Mouse (Mus musculus) liver, adult 2 months (tissue): ENCODE measurements around the gene Ube2v1.

Experiments used
- CTCF ChIP-seq: fragments of 200-500 bp; IDR thresholded peaks from 2 replicates; pipeline ENCODE4 v1.5.1; 2011; ENCODE audit warnings: low read depth, low read length, control low read depth
- POLR2A ChIP-seq: fragments of 200-500 bp; IDR thresholded peaks from 2 replicates; pipeline ENCODE4 v1.6.1; 2011; ENCODE audit warnings: low read length, control low read depth; ENCODE audit not compliant: insufficient read depth; ENCODE audit errors: extremely low read depth

DNA sequence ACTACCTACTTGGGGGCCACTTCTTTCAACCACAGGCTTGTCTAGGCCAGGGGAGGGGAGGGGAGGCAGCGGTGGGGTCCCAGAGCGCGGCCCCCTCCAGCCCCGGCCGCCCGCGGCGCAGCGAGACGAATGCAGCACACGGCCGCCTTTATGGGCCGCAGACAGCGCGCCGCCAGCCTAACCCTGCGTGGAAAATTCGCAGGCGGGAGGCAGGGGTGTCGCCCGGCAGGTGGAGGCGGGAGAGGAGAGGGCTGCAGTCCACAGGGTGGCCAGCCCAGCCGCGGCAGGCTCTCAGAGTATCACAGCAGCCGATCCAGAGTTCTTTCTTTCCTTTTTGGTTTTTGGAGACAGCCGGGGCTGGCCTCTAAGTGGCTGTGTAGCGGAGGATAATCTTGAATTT is 72.5 kb downstream of the Ube2v1 start:
- TF ChIP-seq CTCF (no peak), POLR2A (no peak)
